Mouse (Mus musculus) liver, adult 2 months (tissue): ENCODE measurements at regions not wholly inside any gene's neighbourhood (a gene's known extent, or its start where the extent isn't known, plus 50 kb on each side); places are given as distances from the start of the nearest gene placed in this dataset.

Source experiments
- CTCF ChIP-seq: fragments of 200-500 bp; IDR thresholded peaks from 2 replicates; pipeline ENCODE4 v1.5.1; 2011; ENCODE audit warnings: low read depth, low read length, control low read depth
- POLR2A ChIP-seq: fragments of 200-500 bp; IDR thresholded peaks from 2 replicates; pipeline ENCODE4 v1.6.1; 2011; ENCODE audit warnings: low read length, control low read depth; ENCODE audit not compliant: insufficient read depth; ENCODE audit errors: extremely low read depth

GRCm38 (mm10) chr11:71971351-71971750 lies 66.0 kb downstream of the Aipl1 start:
- TF ChIP-seq POLR2A (no peak), CTCF (no peak)
